Mouse (Mus musculus): Measurements from ENCODE around the gene Olfr1331. TPM values are rescaled to one million over a fixed set of nuclear protein-coding genes. Genes with fewer than 3 reads are reported as not detected.

Gene Olfr1331
- not detected in 2 replicates for polyA plus RNA-seq (2015; fragmentation: Nextera tagmentation; extraction: Ambion mirVana)

DNA sequence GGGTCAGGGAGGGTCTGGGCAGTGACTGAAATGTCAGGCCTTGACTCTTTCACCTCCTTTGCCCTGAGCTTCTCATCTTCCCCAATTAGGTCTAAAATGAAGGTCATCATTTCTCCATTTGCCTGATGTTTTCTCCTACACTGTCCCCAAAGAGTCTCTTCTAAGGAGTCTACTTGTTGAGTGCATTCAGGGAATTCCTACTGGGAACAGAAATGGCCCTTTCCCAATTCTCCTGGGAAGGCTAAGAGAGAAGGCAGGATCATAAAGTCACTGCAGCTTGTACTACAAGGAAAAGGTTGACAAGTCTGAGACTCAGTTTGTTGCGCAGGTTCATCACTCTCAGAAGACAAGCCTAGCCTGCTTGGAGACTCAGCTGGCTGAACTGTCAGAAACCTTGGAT lies at the start of gene Olfr1331:
Gene Olfr1331 (plus strand): TSS at position 301 of the 400 bp plus-strand sequence.

DNA sequence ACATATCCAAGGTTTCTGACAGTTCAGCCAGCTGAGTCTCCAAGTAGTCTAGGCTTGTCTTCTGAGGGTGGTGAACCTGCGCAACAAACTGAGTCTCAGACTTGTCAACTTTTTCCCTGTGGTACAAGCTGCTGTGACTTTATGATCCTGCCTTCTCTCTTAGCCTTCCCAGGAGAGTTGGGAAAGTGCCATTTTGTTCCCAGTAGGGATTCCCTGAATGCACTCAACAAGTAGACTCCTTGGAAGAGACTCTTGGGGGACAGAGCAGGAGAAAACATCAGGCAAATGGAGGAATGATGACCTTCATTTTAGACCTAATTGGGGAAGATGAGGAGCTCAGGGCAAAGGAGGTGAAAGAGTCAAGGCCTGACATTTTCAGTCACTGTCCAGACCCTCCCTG lies 28.3 kb upstream of the Olfr1331 start, which contains the start of gene Olfr1333:
Gene Olfr1333 (minus strand): TSS at position 101 of the 400 bp plus-strand sequence.

DNA sequence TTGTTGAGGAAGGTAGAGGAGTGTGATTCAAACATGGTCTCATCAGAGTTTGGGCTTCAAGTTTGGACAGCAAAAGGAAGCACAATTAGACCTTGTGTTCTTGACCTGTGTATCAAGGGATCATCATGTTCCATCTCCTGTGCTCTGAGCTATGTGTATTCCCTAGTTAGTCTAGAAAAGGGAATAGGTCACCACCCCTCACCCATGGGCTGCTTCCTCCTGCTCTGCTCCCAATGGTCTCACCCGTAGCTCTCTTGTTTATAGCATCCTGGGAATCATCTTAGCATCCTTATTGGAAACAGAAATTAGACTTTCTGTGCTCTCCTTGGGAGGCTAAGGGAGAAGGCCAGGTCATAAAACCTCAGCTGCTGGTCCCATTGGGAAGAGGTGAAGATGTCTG lies 23.8 kb downstream of the Olfr1331 start, which contains the start of gene Olfr1330:
Gene Olfr1330 (plus strand): TSS at position 301 of the 400 bp plus-strand sequence.

DNA sequence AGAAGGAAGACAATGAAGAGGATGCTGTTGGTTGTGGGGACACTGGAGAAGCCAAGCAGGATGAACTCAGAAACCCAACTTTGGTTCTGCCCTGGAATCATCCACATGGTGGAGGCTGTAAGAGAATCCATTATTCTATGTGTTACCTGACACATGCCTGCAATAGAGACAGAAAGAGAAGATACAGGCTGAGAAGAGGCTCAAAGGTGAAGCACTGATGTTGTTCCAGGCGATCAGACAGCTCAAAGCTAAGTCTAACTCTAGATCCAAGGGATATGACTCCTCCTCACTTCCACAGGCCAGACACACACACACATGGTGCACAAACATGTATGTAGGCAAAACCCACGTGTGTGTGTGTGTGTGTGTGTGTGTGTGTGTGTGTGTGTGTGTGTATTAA lies 52.9 kb downstream of the Olfr1331 start, which contains the start of gene Olfr1329:
Gene Olfr1329 (minus strand): TSS at position 101 of the 400 bp plus-strand sequence.

Other genes with a start within 250 kb of the Olfr1331 start
- gene Cfap57, start 243.9 kb upstream of the Olfr1331 start, polyA plus RNA-seq (2015; fragmentation: Nextera tagmentation; extraction: Ambion mirVana): 0.10 TPM in 2 replicates
- 103 and 114 TPM in 2 replicates for gene Ebna1bp2, start 243.8 kb upstream of the Olfr1331 start, polyA plus RNA-seq (2015; fragmentation: Nextera tagmentation; extraction: Ambion mirVana)
- not detected in 2 replicates for gene Olfr62, start 205.7 kb upstream of the Olfr1331 start, polyA plus RNA-seq (2015; fragmentation: Nextera tagmentation; extraction: Ambion mirVana)
- not detected in 2 replicates for gene Olfr1342, start 171.9 kb upstream of the Olfr1331 start, polyA plus RNA-seq (2015; fragmentation: Nextera tagmentation; extraction: Ambion mirVana)
- gene Olfr1341, start 161.1 kb upstream of the Olfr1331 start, polyA plus RNA-seq (2015; fragmentation: Nextera tagmentation; extraction: Ambion mirVana): not detected in 2 replicates
- gene Olfr1340, start 144.5 kb upstream of the Olfr1331 start, polyA plus RNA-seq (2015; fragmentation: Nextera tagmentation; extraction: Ambion mirVana): not detected in 2 replicates
- not detected in 2 replicates for gene Olfr1339, start 132.5 kb upstream of the Olfr1331 start, polyA plus RNA-seq (2015; fragmentation: Nextera tagmentation; extraction: Ambion mirVana)
- not detected in 2 replicates for gene Olfr1338, start 105.9 kb upstream of the Olfr1331 start, polyA plus RNA-seq (2015; fragmentation: Nextera tagmentation; extraction: Ambion mirVana)
- gene Olfr1337, start 82.1 kb upstream of the Olfr1331 start, polyA plus RNA-seq (2015; fragmentation: Nextera tagmentation; extraction: Ambion mirVana): not detected in 2 replicates
- not detected in 2 replicates for gene Olfr1335, start 54.7 kb upstream of the Olfr1331 start, polyA plus RNA-seq (2015; fragmentation: Nextera tagmentation; extraction: Ambion mirVana)
- gene Olfr1333, start 28.4 kb upstream of the Olfr1331 start, polyA plus RNA-seq (2015; fragmentation: Nextera tagmentation; extraction: Ambion mirVana): not detected in 2 replicates
- gene Olfr1330, start 23.9 kb downstream of the Olfr1331 start, polyA plus RNA-seq (2015; fragmentation: Nextera tagmentation; extraction: Ambion mirVana): not detected in 2 replicates
- gene Olfr1329, start 52.8 kb downstream of the Olfr1331 start, polyA plus RNA-seq (2015; fragmentation: Nextera tagmentation; extraction: Ambion mirVana): not detected in 2 replicates
- not detected in 2 replicates for gene Olfr1328, start 74.0 kb downstream of the Olfr1331 start, polyA plus RNA-seq (2015; fragmentation: Nextera tagmentation; extraction: Ambion mirVana)
- gene Lao1, start 96.9 kb downstream of the Olfr1331 start, polyA plus RNA-seq (2015; fragmentation: Nextera tagmentation; extraction: Ambion mirVana): not detected in 2 replicates
- gene Slc2a1, start 244.1 kb downstream of the Olfr1331 start, polyA plus RNA-seq (2015; fragmentation: Nextera tagmentation; extraction: Ambion mirVana): 62.8 and 74.3 TPM in 2 replicates

Data from urinary bladder, postnatal 0 days (tissue).